Mouse (Mus musculus) E14TG2a.4 (cell line): ENCODE measurements at regions not wholly inside any gene's neighbourhood (a gene's known extent, or its start where the extent isn't known, plus 50 kb on each side); places are given as distances from the start of the nearest gene placed in this dataset.
A peak's percentile ranks its signal among the peaks of the same experiment; 100 is the strongest.
"Not testable (repeated sequence)": the region's sequence is repeated elsewhere in the genome, so short reads cannot be mapped to it uniquely, and the experiment has no call there.

ENCODE experiments used
- H3K27me3 ChIP-seq: 2 replicates; pipeline ENCODE4 v1.6.1; 2014; ENCODE audit warnings: low read length, control low read depth; ENCODE audit not compliant: insufficient read depth
- H3K36me3 ChIP-seq: 2 replicates; pipeline ENCODE4 v1.6.1; 2014; ENCODE audit warnings: low read length, control low read depth; ENCODE audit not compliant: insufficient read depth
- H3K4me1 ChIP-seq: replicated peaks from 2 replicates; pipeline ENCODE4 v1.6.1; 2014; ENCODE audit warnings: low read depth, low read length, control low read depth
- H3K4me3 ChIP-seq: replicated peaks from 2 replicates; pipeline ENCODE4 v1.5.1; 2014; ENCODE audit warnings: mild to moderate bottlenecking, low read length
- H3K9me3 ChIP-seq: 2 replicates; pipeline ENCODE4 v1.6.1; 2014; ENCODE audit warnings: low read length, control low read depth
- NANOG ChIP-seq: IDR thresholded peaks from 2 replicates; pipeline ENCODE4 v1.6.1; 2014; ENCODE audit warnings: borderline replicate concordance, low read length, mixed read lengths
- POU5F1 ChIP-seq: IDR thresholded peaks from 2 replicates; pipeline ENCODE4 v1.6.1; 2014; ENCODE audit warnings: low read length, borderline replicate concordance

GRCm38 (mm10) chr14:53454001-53454400 is 799.9 kb downstream of the Dad1 start:
- Histone ChIP-seq H3K36me3 (no peaks in the 10 kb centered on the region), H3K9me3 (no peaks in the 10 kb centered on the region), H3K27me3 (no peaks in the 10 kb centered on the region), H3K4me1 (no peaks in the 10 kb centered on the region), H3K4me3 (no peak overlapping the region)
- no peak for TF ChIP-seq POU5F1

DNA sequence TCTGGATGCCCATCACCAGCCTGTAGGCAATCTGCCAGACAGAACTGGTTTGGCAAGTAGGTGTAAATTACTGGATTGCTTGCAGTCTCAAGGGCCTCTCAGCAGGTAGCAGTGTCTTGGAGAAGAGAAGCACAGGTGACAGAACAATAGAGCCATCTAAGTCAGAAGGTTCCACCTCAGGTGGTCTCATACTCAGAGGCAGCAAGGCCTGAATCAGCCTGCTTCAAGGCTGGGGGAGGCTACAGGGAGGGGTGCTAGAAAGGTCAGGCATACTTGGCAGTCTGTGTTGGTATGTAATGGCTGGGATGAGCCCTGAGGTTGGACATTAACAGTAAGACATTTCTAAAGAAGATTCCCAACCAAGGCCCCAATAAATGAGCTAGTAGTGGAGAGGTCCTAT is 814.3 kb downstream of the Dad1 start:
- H3K9me3 ChIP-seq, H3K4me1 ChIP-seq, H3K36me3 ChIP-seq, H3K27me3 ChIP-seq, H3K4me3 ChIP-seq: not testable (repeated sequence)
- TF ChIP-seq NANOG, result peak; percentile 55; the same call in 1 of the 2 replicates

DNA sequence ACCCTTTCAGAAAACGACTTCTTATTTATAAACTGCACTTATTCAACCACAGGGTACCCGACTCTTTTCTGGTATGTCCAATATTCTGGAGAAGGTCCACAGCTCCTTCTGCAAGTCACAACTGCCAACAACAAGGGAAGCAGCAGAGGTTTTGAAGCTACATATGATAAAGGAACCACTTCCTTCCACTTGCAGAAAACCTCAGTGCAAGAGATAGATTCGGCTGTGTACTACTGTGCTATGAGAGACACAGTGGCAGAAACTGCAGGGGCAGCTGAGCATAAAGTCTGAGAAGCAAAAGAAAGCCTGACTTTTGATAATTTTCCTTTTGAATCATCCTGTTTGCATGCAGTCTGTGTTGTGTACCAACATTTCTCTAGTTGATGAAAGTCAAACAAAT is 823.8 kb downstream of the Dad1 start:
- not testable (repeated sequence) for H3K27me3 ChIP-seq, H3K36me3 ChIP-seq, H3K9me3 ChIP-seq, H3K4me1 ChIP-seq, H3K4me3 ChIP-seq

GRCm38 (mm10) chr14:53428447-53428846 is 825.5 kb downstream of the Dad1 start:
- not testable (repeated sequence) for H3K4me1 ChIP-seq, H3K4me3 ChIP-seq, H3K9me3 ChIP-seq, H3K27me3 ChIP-seq, H3K36me3 ChIP-seq

- H3K27me3 ChIP-seq, result not testable (repeated sequence)
Measured at GRCm38 (mm10) chr14:53427636-53428035, 826.3 kb downstream of the Dad1 start.

GRCm38 (mm10) chr14:53416955-53417354 is 836.9 kb downstream of the Dad1 start:
- H3K4me3 ChIP-seq, H3K9me3 ChIP-seq, H3K4me1 ChIP-seq, H3K27me3 ChIP-seq, H3K36me3 ChIP-seq: not testable (repeated sequence)

More at GRCm38 (mm10) chr14:53427636-53428035, 826.3 kb downstream of the Dad1 start:
- H3K9me3 ChIP-seq, H3K4me3 ChIP-seq, H3K4me1 ChIP-seq, H3K36me3 ChIP-seq: not testable (repeated sequence)

DNA sequence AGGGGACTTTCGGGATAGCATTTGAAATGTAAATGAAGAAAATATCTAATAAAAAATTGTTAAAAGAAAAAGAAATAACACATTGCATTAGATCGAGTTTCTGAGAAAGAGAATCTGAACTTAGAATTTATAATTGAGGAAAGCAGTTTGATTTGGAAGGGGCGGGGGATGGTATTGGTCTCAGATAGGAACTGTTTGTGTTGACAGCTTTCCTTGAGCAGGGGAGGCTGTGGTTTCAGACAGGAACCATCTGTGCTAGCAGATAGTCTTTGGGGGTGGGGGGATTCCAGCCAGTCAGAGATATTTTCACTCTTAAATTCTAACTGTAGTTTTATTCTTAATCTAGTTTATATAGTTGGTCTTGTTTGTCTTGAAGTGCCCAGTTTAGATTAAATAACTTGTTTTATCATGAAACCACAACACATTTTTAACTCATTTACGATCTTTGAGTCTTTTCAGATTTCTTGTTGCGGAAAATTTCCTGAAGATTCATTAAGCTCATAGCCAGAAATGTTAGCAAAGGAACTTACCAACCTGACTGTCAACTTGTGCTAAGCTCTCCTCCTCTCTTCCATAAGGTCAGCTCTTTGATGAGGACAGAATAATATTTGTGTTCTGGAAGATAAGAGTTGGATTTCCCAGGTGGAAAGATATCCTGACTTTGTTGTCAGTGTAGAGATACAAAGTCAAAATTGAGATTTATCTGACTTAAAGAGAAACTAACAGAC is 846.2 kb downstream of the Dad1 start:
- H3K9me3 ChIP-seq, H3K4me1 ChIP-seq, H3K4me3 ChIP-seq, H3K27me3 ChIP-seq, H3K36me3 ChIP-seq: not testable (repeated sequence)

- not testable (repeated sequence) for H3K4me3 ChIP-seq, H3K27me3 ChIP-seq, H3K9me3 ChIP-seq, H3K36me3 ChIP-seq, H3K4me1 ChIP-seq
Measured at GRCm38 (mm10) chr14:53390307-53390706, 863.6 kb downstream of the Dad1 start.

- H3K4me3 ChIP-seq, H3K36me3 ChIP-seq, H3K27me3 ChIP-seq, H3K4me1 ChIP-seq, H3K9me3 ChIP-seq: not testable (repeated sequence)
Measured at GRCm38 (mm10) chr14:53374591-53374990, 879.0 kb upstream of the Olfr1507 start.

DNA sequence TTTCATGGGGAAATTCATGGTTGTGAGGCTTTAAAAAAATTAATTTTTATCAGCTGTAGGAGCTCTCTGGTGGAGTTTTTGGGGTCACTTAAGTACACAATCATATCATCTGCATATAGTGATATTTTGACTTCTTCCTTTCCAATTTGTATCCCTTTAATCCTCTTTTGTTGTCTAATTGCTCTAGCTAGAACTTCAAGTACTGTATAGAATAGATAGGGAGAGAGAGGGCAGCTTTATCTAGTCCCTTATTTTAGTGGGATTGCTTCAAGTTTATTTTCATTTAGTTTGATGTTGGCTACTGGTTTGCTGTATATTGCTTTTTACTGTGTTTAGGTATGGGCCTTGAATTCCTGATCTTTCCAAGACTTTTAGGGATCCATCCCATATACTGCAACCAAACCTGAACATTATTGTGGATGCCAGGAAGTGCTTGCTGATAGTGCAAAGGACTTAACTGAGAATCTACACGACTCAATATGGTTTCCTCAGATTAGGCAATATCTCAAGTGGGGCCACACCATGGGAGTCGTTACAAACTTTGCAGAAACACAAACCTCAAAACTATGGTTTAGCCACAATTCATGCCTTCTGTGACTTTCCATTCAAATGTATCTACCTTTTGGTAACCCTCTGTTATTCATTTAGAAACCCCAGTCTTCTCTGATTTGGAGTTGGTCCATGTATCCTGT is 878.4 kb upstream of the Olfr1507 start:
- H3K4me3 ChIP-seq, H3K27me3 ChIP-seq, H3K36me3 ChIP-seq, H3K9me3 ChIP-seq, H3K4me1 ChIP-seq: not testable (repeated sequence)
